Mouse (Mus musculus) bone marrow macrophage, adult 2 months (primary cell): Measurements from ENCODE around the gene Uvrag.

Source experiments
- CTCF ChIP-seq: IDR thresholded peaks from 2 replicates; pipeline ENCODE4 v1.5.1; 2012; ENCODE audit warnings: low read depth, mild to moderate bottlenecking, low read length, moderate library complexity
- POLR2A ChIP-seq: IDR thresholded peaks from 2 replicates; pipeline ENCODE4 v1.6.1; 2012; ENCODE audit warnings: mild to moderate bottlenecking, low read depth, low read length, borderline replicate concordance

DNA sequence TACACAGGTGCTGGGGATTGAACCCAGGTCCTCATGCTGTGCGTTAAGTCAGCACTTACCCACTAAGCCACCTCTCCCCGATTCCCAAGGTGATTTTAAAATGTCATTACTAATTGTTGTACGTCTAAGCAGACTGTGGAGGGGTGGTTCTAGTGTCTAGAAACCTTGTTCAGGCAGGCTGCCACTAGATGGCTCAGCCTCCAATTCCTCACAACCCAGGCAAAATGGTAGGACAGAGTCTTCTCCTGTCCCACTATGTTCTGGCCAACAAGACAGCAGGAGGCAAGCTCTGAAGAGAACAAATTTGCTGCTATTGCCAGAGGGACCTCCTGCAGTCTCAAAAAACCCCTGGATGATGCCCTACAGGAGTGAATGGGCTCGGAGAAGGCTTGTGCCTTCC lies 259.1 kb downstream of the Uvrag start:
- TF ChIP-seq CTCF (no peak), POLR2A (no peak)
